Mouse (Mus musculus): ENCODE measurements at regions not wholly inside any gene's neighbourhood (a gene's known extent, or its start where the extent isn't known, plus 50 kb on each side); places are given as distances from the start of the nearest gene placed in this dataset.

- Histone ChIP-seq H3K27me3 (replicated peaks; ENCODE audit: control insufficient read depth, insufficient read depth, low read length) (no peaks in the 10 kb centered on the region), H3K4me2 (ENCODE audit: low read depth, low read length) (no peak overlapping the region), H3K4me3 (ENCODE audit: low read depth, low read length) (no peak overlapping the region), H3K4me1 (ENCODE audit: control insufficient read depth, insufficient read depth, low read length) (no peaks in the 10 kb centered on the region), H3K36me3 (ENCODE audit: control insufficient read depth, insufficient read depth, low read length) (no peaks in the 10 kb centered on the region), H3K27ac (replicated peaks; ENCODE audit: low read depth, low read length) (no peak overlapping the region), H3K9me3 (ENCODE audit: control insufficient read depth, low read length) (no peaks in the 10 kb centered on the region), H3K9ac (ENCODE audit: low read depth, low read length) (no peak overlapping the region)
- ATAC-seq (ENCODE audit: low read depth) (no peak), DNase-seq (ENCODE audit: low spot score) (no peak)
- 62% methylated on average over 1 of the region's 1 CpGs for WGBS
These were observed 658.4 kb upstream of the Pfkp start for GRCm38 (mm10) chr13:7306995-7307394.

GRCm38 (mm10) chr13:7307396-7307795 is 658.8 kb upstream of the Pfkp start:
- no peak overlapping the region for H3K4me2 ChIP-seq (ENCODE audit: low read depth, low read length)
- no peak overlapping the region for H3K9ac ChIP-seq (ENCODE audit: low read depth, low read length)
- H3K9me3 ChIP-seq (ENCODE audit: control insufficient read depth, low read length), result no peaks in the 10 kb centered on the region
- no peaks in the 10 kb centered on the region for H3K4me1 ChIP-seq (ENCODE audit: control insufficient read depth, insufficient read depth, low read length)
- H3K27ac ChIP-seq (replicated peaks; ENCODE audit: low read depth, low read length), result no peak overlapping the region
- ATAC-seq (ENCODE audit: low read depth), result no peak
- no peak overlapping the region for H3K4me3 ChIP-seq (ENCODE audit: low read depth, low read length)
- 92% methylated on average over 5 of the region's 5 CpGs for WGBS
- H3K36me3 ChIP-seq (ENCODE audit: control insufficient read depth, insufficient read depth, low read length), result no peaks in the 10 kb centered on the region
- DNase-seq (ENCODE audit: low spot score), result no peak
- no peaks in the 10 kb centered on the region for H3K27me3 ChIP-seq (replicated peaks; ENCODE audit: control insufficient read depth, insufficient read depth, low read length)

GRCm38 (mm10) chr13:7313474-7313873 is 664.9 kb upstream of the Pfkp start:
- no peak overlapping the region for H3K27ac ChIP-seq (replicated peaks; ENCODE audit: low read depth, low read length)
- H3K4me3 ChIP-seq (ENCODE audit: low read depth, low read length), result no peak overlapping the region
- no peak for DNase-seq (ENCODE audit: low spot score)
- H3K27me3 ChIP-seq (replicated peaks; ENCODE audit: control insufficient read depth, insufficient read depth, low read length), result no peaks in the 10 kb centered on the region
- ATAC-seq (ENCODE audit: low read depth), result no peak
- H3K4me2 ChIP-seq (ENCODE audit: low read depth, low read length), result no peak overlapping the region
- 88% methylated on average over 1 of the region's 1 CpGs for WGBS
- H3K9me3 ChIP-seq (ENCODE audit: control insufficient read depth, low read length), result no peaks in the 10 kb centered on the region
- H3K36me3 ChIP-seq (ENCODE audit: control insufficient read depth, insufficient read depth, low read length), result no peaks in the 10 kb centered on the region
- H3K9ac ChIP-seq (ENCODE audit: low read depth, low read length), result no peak overlapping the region
- no peaks in the 10 kb centered on the region for H3K4me1 ChIP-seq (ENCODE audit: control insufficient read depth, insufficient read depth, low read length)

GRCm38 (mm10) chr13:7330151-7330550 is 681.6 kb upstream of the Pfkp start:
- WGBS, result 73% methylated on average over 2 of the region's 2 CpGs
- no peaks in the 10 kb centered on the region for H3K4me1 ChIP-seq (ENCODE audit: control insufficient read depth, insufficient read depth, low read length)
- H3K27me3 ChIP-seq (replicated peaks; ENCODE audit: control insufficient read depth, insufficient read depth, low read length), result no peaks in the 10 kb centered on the region
- H3K4me2 ChIP-seq (ENCODE audit: low read depth, low read length), result no peak overlapping the region
- 0 out of 2 replicates have a peak, but pooled peaks cover under 1% of the 10 kb centered on the region for H3K9me3 ChIP-seq (ENCODE audit: control insufficient read depth, low read length)
- no peaks in the 10 kb centered on the region for H3K36me3 ChIP-seq (ENCODE audit: control insufficient read depth, insufficient read depth, low read length)
- H3K4me3 ChIP-seq (ENCODE audit: low read depth, low read length), result no peak overlapping the region
- no peak overlapping the region for H3K27ac ChIP-seq (replicated peaks; ENCODE audit: low read depth, low read length)
- ATAC-seq (ENCODE audit: low read depth) (no peak), DNase-seq (ENCODE audit: low spot score) (no peak)
- no peak overlapping the region for H3K9ac ChIP-seq (ENCODE audit: low read depth, low read length)

- H3K27me3 ChIP-seq (replicated peaks; ENCODE audit: control insufficient read depth, insufficient read depth, low read length), result no peaks in the 10 kb centered on the region
- 87% methylated on average over 1 of the region's 1 CpGs for WGBS
- no peak overlapping the region for H3K27ac ChIP-seq (replicated peaks; ENCODE audit: low read depth, low read length)
- DNase-seq (ENCODE audit: low spot score), result no peak
- ATAC-seq (ENCODE audit: low read depth), result no peak
- H3K36me3 ChIP-seq (ENCODE audit: control insufficient read depth, insufficient read depth, low read length), result no peaks in the 10 kb centered on the region
- no peak overlapping the region for H3K4me2 ChIP-seq (ENCODE audit: low read depth, low read length)
- no peaks in the 10 kb centered on the region for H3K9me3 ChIP-seq (ENCODE audit: control insufficient read depth, low read length)
- H3K4me3 ChIP-seq (ENCODE audit: low read depth, low read length), result no peak overlapping the region
- H3K9ac ChIP-seq (ENCODE audit: low read depth, low read length), result no peak overlapping the region
- H3K4me1 ChIP-seq (ENCODE audit: control insufficient read depth, insufficient read depth, low read length), result no peaks in the 10 kb centered on the region
These were observed 697.2 kb upstream of the Pfkp start for GRCm38 (mm10) chr13:7345760-7346159.

GRCm38 (mm10) chr13:7348431-7348830 is 699.9 kb upstream of the Pfkp start:
- Histone ChIP-seq H3K27me3 (replicated peaks; ENCODE audit: control insufficient read depth, insufficient read depth, low read length) (no peaks in the 10 kb centered on the region), H3K4me1 (ENCODE audit: control insufficient read depth, insufficient read depth, low read length) (no peaks in the 10 kb centered on the region), H3K36me3 (ENCODE audit: control insufficient read depth, insufficient read depth, low read length) (no peaks in the 10 kb centered on the region), H3K4me2 (ENCODE audit: low read depth, low read length) (no peak overlapping the region), H3K9ac (ENCODE audit: low read depth, low read length) (no peak overlapping the region), H3K9me3 (ENCODE audit: control insufficient read depth, low read length) (no peaks in the 10 kb centered on the region), H3K4me3 (ENCODE audit: low read depth, low read length) (no peak overlapping the region), H3K27ac (replicated peaks; ENCODE audit: low read depth, low read length) (no peak overlapping the region)
- DNase-seq (ENCODE audit: low spot score) (no peak), ATAC-seq (ENCODE audit: low read depth) (no peak)

- H3K4me3 ChIP-seq (ENCODE audit: low read depth, low read length), result no peak overlapping the region
- H3K36me3 ChIP-seq (ENCODE audit: control insufficient read depth, insufficient read depth, low read length), result no peaks in the 10 kb centered on the region
- no peak overlapping the region for H3K9ac ChIP-seq (ENCODE audit: low read depth, low read length)
- DNase-seq (ENCODE audit: low spot score) (no peak), ATAC-seq (ENCODE audit: low read depth) (no peak)
- no peak overlapping the region for H3K4me2 ChIP-seq (ENCODE audit: low read depth, low read length)
- WGBS, result 78% methylated on average over 4 of the region's 4 CpGs
- H3K9me3 ChIP-seq (ENCODE audit: control insufficient read depth, low read length), result no peaks in the 10 kb centered on the region
- no peaks in the 10 kb centered on the region for H3K27me3 ChIP-seq (replicated peaks; ENCODE audit: control insufficient read depth, insufficient read depth, low read length)
- no peaks in the 10 kb centered on the region for H3K4me1 ChIP-seq (ENCODE audit: control insufficient read depth, insufficient read depth, low read length)
- H3K27ac ChIP-seq (replicated peaks; ENCODE audit: low read depth, low read length), result no peak overlapping the region
These were observed 704.4 kb upstream of the Pfkp start for GRCm38 (mm10) chr13:7353011-7353410.

- Histone ChIP-seq H3K36me3 (ENCODE audit: control insufficient read depth, insufficient read depth, low read length) (no peaks in the 10 kb centered on the region), H3K4me2 (ENCODE audit: low read depth, low read length) (no peak overlapping the region), H3K9me3 (ENCODE audit: control insufficient read depth, low read length) (no peaks in the 10 kb centered on the region), H3K4me1 (ENCODE audit: control insufficient read depth, insufficient read depth, low read length) (no peaks in the 10 kb centered on the region), H3K27me3 (replicated peaks; ENCODE audit: control insufficient read depth, insufficient read depth, low read length) (no peaks in the 10 kb centered on the region), H3K9ac (ENCODE audit: low read depth, low read length) (no peak overlapping the region), H3K4me3 (ENCODE audit: low read depth, low read length) (no peak overlapping the region), H3K27ac (replicated peaks; ENCODE audit: low read depth, low read length) (no peak overlapping the region)
- ATAC-seq (ENCODE audit: low read depth) (no peak), DNase-seq (ENCODE audit: low spot score) (no peak)
- 74% methylated on average over 3 of the region's 3 CpGs for WGBS
These were observed 708.5 kb upstream of the Pfkp start for GRCm38 (mm10) chr13:7357071-7357470.

GRCm38 (mm10) chr13:7373559-7373958 is 725.0 kb upstream of the Pfkp start:
- Histone ChIP-seq H3K4me2 (ENCODE audit: low read depth, low read length) (no peak overlapping the region), H3K9ac (ENCODE audit: low read depth, low read length) (no peak overlapping the region), H3K27ac (replicated peaks; ENCODE audit: low read depth, low read length) (no peak overlapping the region), H3K36me3 (ENCODE audit: control insufficient read depth, insufficient read depth, low read length) (no peaks in the 10 kb centered on the region), H3K4me3 (ENCODE audit: low read depth, low read length) (no peak overlapping the region), H3K27me3 (replicated peaks; ENCODE audit: control insufficient read depth, insufficient read depth, low read length) (no peaks in the 10 kb centered on the region), H3K9me3 (ENCODE audit: control insufficient read depth, low read length) (peaks cover 3% of the 10 kb centered on the region; the same call in 1 of the 2 replicates), H3K4me1 (ENCODE audit: control insufficient read depth, insufficient read depth, low read length) (no peaks in the 10 kb centered on the region)
- DNase-seq (ENCODE audit: low spot score) (no peak), ATAC-seq (ENCODE audit: low read depth) (no peak)
- 53% methylated on average over 8 of the region's 8 CpGs for WGBS

Measured in embryonic facial prominence, embryonic 14.5 days (tissue).